Mouse (Mus musculus) brown adipose tissue, adult 24 weeks (tissue): ENCODE data around the gene Ggt5. TPM values are rescaled to one million over a fixed set of nuclear protein-coding genes. Genes with fewer than 3 reads are reported as not detected.
A peak's percentile ranks its signal among the peaks of the same experiment; 100 is the strongest.

Experiments used
- H3K27ac ChIP-seq: fragments of 200-500 bp; replicated peaks from 2 replicates; pipeline ENCODE4 v1.5.1; 2012; ENCODE audit warnings: low read depth, mild to moderate bottlenecking, low read length
- H3K4me1 ChIP-seq: fragments of 200-500 bp; 2 replicates; pipeline ENCODE4 v1.6.1; 2012; ENCODE audit warnings: low read length, mixed read lengths; ENCODE audit not compliant: control insufficient read depth, insufficient read depth, insufficient read length
- H3K4me3 ChIP-seq: fragments of 200-500 bp; 2 replicates; pipeline ENCODE4 v1.5.1; 2012; ENCODE audit warnings: low read depth, mild to moderate bottlenecking, low read length, moderate library complexity; ENCODE audit not compliant: insufficient read depth
- polyA plus RNA-seq: library from polyadenylated mRNA; stranded (reverse); fragments of >200 nt; gene quantifications from 2 replicates; pipeline ENCODE4 v1.2.4, GENCODE M21; 2012; ENCODE audit not compliant: missing spikeins, insufficient read depth, insufficient read length

Gene Ggt5
- polyA plus RNA-seq, 1 experiment: 4.3 TPM

GRCm38 (mm10) chr10:75666451-75667030 lies 77.4 kb downstream of the Ggt5 start:
- H3K27ac ChIP-seq: no peak overlapping the region
- peak overlapping the region; percentile 77 for H3K4me3 ChIP-seq

More at GRCm38 (mm10) chr10:75666451-75667030, 77.4 kb downstream of the Ggt5 start:
- H3K4me1 ChIP-seq: no peaks in the 10 kb centered on the region

Other genes with a start within 250 kb of the Ggt5 start
- 2.1 TPM in 1 of 2 replicates, not detected in the other for gene Upb1, start 188.2 kb upstream of the Ggt5 start, polyA plus RNA-seq
- gene Snrpd3, start 71.8 kb upstream of the Ggt5 start, polyA plus RNA-seq: 157 and 178 TPM in 2 replicates
- gene Gucd1, start 71.4 kb upstream of the Ggt5 start, polyA plus RNA-seq: 29.8 and 61.0 TPM in 2 replicates
- not detected in 2 replicates for gene Lrrc75b, start 29.0 kb upstream of the Ggt5 start, polyA plus RNA-seq
- not detected in 2 replicates for gene Ggt1, start 27.7 kb upstream of the Ggt5 start, polyA plus RNA-seq
- gene Susd2, start 54.7 kb downstream of the Ggt5 start, polyA plus RNA-seq: 0.63 TPM in 1 of 2 replicates, not detected in the other
- 5.8 and 8.5 TPM in 2 replicates for gene Cabin1, start 175.0 kb downstream of the Ggt5 start, polyA plus RNA-seq
- 324 and 423 TPM in 2 replicates for gene Ddt, start 184.1 kb downstream of the Ggt5 start, polyA plus RNA-seq
- gene Gm20441, start 191.6 kb downstream of the Ggt5 start, polyA plus RNA-seq: not detected in 2 replicates
- gene Gstt3, start 192.1 kb downstream of the Ggt5 start, polyA plus RNA-seq: 3.0 and 3.6 TPM in 2 replicates
- gene Gstt1, start 209.2 kb downstream of the Ggt5 start, polyA plus RNA-seq: 50.1 and 65.2 TPM in 2 replicates
- not detected in 2 replicates for gene Gstt4, start 233.2 kb downstream of the Ggt5 start, polyA plus RNA-seq
- 34.7 and 41.7 TPM in 2 replicates for gene Gstt2, start 248.1 kb downstream of the Ggt5 start, polyA plus RNA-seq